Mouse (Mus musculus): Measurements from ENCODE around the gene Prn.

Prn gene

DNA sequence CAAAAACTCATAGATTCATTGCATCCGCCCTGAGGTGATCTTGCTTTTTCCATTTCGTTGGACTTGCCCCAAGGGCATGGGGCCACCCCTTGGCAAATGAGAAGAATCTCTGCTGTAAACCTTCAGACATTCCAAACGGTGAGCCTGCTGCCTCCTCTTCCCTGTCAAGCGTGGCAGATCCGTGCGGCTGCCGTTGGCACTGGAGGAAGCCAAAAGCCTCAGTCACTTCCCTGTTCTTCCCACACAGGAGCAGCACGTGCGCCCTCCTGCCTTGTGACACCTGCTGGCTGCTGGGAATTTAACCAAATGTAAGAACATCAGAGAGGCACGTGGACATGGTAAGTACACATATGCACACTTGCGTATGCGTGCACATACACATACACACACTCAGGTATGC is 86.0 kb downstream of the Prn start:
- DNase-seq (ENCODE audit: low read depth): no peak

DNA sequence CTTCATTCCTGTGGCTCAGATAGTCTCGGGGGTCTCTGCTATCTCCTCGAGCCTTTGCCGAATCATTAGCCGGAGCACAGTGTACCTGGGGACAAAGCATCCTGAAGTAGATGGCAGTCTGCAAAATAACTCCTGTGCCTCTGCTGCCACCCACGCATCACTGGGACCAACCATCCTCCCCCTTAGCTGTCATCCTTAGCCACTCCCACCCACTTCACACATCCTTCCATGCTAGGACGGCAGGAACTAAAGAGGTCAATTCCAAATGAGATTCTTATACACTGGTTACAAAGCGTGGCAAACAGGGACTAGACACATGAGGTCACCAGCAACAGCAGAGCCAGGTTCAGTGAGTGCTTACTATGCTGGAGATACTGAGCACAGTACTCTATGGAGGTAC is 86.6 kb downstream of the Prn start:
- no peak for DNase-seq (ENCODE audit: low read depth)

DNA sequence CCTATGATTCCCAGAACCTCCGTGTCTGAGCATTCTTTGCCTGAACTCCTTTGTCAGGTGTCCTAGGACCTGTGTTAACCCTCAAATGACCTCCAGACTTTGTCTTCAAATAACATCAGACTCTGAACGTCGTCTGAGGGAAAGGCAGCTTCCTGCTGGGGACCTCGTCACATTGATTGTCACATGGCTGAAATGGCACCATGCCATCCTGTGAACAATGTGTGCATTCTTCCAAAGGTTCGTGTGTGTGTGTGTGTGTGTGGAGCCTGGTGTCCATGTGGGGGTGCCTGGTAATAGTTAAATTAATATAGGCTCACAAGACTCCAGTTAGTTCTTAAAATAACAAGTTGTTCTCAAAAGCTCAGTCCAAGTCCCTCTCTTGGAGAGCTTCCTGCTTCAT is 87.6 kb downstream of the Prn start:
- no peak for DNase-seq (ENCODE audit: low read depth)

DNA sequence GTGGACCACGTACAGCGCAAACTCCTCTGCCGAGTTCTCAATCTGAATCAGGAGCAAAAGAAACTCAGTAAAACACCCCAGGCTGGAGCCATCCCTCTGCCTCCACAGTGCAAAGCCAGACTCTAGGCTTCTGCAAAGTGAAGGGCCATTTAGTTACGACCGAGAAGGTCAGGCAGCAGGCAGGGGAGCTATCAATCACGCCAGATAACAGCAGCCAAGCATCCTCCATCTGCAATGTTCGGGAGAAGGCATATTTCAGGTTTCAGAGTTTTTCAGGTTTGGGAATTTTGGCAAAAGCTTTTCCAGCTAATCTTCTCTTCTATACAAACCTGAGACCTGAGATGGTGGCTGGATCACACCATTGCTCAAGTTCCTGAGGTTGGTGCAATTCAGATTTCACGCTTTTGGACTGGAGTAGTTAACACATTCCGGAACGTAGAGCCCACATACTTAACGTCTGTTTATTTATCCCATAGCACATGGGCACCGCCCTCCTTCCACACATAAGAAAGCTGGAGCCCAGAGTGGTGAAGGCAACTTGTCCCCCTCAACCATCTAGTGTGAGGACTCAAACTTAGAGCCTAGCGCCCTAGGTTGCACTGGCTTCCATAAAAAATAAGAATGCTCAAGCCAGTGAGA is 92.1 kb downstream of the Prn start:
- no peak for DNase-seq (ENCODE audit: low read depth)

DNA sequence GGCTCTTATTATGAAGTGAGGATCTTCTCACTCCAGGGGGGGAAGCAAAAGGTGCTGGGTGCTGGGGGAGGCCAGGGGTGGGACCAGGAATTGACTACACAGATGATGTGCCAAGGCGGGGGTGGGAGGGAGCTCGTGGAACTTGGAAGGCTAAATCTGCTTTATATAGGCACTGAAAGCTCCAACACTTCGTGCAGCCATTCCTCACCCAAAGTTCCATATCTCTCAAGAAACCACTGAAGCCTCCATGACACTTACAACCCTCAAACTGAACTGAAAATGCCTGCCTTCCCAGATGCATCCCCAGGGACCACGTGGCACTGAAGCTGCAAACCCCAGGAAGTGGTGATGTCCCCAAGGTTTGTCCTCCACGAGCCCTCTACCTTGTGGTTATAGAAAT is 94.2 kb downstream of the Prn start:
- DNase-seq (ENCODE audit: low read depth): no peak

DNA sequence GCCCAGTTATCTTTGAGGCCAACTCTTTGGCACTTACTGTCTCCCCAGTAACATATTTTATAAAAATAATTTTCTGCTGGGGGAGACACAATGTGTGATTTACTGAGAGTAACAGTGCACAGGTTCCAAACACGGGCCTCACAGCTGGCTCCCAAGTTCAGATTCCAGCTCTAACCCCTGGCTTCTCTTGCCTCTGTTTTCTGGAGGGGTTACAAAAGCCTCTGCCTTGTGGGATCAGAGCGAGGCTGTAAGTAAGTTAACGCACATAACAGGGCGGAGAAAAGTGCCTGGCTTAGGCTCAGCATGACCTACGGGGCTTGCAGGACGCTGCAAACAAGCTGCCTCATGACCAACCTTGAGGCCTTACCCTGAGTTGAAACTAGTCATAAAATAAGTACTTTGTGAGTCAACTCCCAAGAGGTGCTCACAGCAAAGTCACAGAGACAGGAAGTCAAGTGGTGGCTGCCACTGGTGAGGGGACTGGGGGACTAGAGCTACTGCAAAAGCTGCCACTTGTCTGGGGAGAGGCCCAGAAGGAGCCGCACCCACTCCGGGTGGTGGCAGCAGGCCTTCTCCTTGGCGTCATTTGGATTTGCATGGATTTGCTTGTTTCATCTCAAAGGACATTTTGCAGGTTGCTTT is 94.9 kb downstream of the Prn start:
- no peak for DNase-seq (ENCODE audit: low read depth)

DNA sequence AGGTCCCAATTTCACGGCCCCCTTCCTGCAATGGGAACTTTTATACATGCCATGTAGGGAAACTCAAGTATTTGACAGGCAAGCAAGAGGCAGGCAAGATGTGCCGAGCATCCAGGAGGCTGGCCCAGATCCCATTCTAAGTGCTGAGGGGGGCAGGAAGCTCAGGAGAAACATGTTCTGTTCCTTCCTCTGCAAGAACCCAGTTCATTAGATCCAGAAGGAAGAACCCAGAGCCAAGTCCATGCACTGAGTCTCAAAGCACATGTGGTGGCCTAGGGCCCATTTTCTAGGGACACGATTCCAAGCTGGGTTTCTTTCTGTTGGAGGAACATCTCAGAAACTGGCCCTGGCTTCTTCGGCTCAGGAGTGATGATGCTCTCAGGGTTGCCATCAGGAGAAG is 95.7 kb downstream of the Prn start:
- no peak for DNase-seq (ENCODE audit: low read depth)
